Mouse (Mus musculus) limb, embryonic 15.5 days (tissue): ENCODE data around the gene Jak3. TPM values are rescaled to one million over a fixed set of nuclear protein-coding genes. Genes with fewer than 3 reads are reported as not detected.
A peak's percentile ranks its signal among the peaks of the same experiment; 100 is the strongest.

Experiments
- ATAC-seq: fragments of 200-750 bp; cut with Nextera tagmentation; 2 replicates; pipeline ENCODE4 v1.8.0; 2017; ENCODE audit warnings: low read depth, moderate TSS enrichment; ENCODE audit not compliant: insufficient number of reproducible peaks, low FRiP score, low TSS enrichment
- H3K27ac ChIP-seq: fragments of 300-500 bp; sonication (generic); 2 replicates; pipeline ENCODE4 v1.5.1; 2015; ENCODE audit warnings: moderate library complexity, mild to moderate bottlenecking, inconsistent platforms
- H3K27me3 ChIP-seq: fragments of 300-500 bp; sonication (generic); 2 replicates; pipeline ENCODE4 v1.6.1; 2015; ENCODE audit warnings: inconsistent platforms
- H3K36me3 ChIP-seq: fragments of 300-500 bp; sonication (generic); 2 replicates; pipeline ENCODE4 v1.6.1; 2015; ENCODE audit warnings: inconsistent platforms
- H3K4me1 ChIP-seq: fragments of 300-500 bp; sonication (generic); 2 replicates; pipeline ENCODE4 v1.6.1; 2015; ENCODE audit warnings: inconsistent platforms
- H3K4me2 ChIP-seq: fragments of 300-500 bp; sonication (generic); 2 replicates; pipeline ENCODE4 v1.6.1; 2015; ENCODE audit warnings: mild to moderate bottlenecking, inconsistent platforms
- H3K4me3 ChIP-seq: fragments of 300-500 bp; sonication (generic); 2 replicates; pipeline ENCODE4 v1.5.1; 2015; ENCODE audit warnings: mild to moderate bottlenecking, inconsistent platforms
- H3K9ac ChIP-seq: fragments of 300-500 bp; sonication (generic); 2 replicates; pipeline ENCODE4 v1.6.1; 2015; ENCODE audit warnings: inconsistent platforms
- H3K9me3 ChIP-seq: fragments of 300-500 bp; sonication (generic); 2 replicates; pipeline ENCODE4 v1.6.1; 2016; ENCODE audit warnings: inconsistent platforms
- WGBS: fragments of 180-500 bp; shearing (Covaris S2); methylation state at CpG from one replicate; pipeline ENCODE4 v1.1.7; 2015; 5-methylcytosine and 5-hydroxymethylcytosine counted together
- polyA plus RNA-seq: library from polyadenylated mRNA; unstranded; fragments of >200 nt; fragmentation: Nextera tagmentation; extraction: Ambion mirVana; gene quantifications from 2 replicates; pipeline ENCODE4 v1.2.1, GENCODE M21; 2015

Gene Jak3
- polyA plus RNA-seq, 1 experiment from 2014 or later = 5.3 TPM

- H3K27ac ChIP-seq = no peak overlapping the region
- H3K27me3 ChIP-seq = peaks cover 83% of the 10 kb centered on the region
- H3K4me1 ChIP-seq = peaks cover 38% of the 10 kb centered on the region
- peak overlapping the region; percentile 41 for H3K4me2 ChIP-seq
- WGBS = 18% methylated on average over 16 of the region's 16 CpGs
- no peak overlapping the region for H3K9ac ChIP-seq
- H3K36me3 ChIP-seq = no peaks in the 10 kb centered on the region
- ATAC-seq = no peak
- peak overlapping the region; percentile 28 for H3K4me3 ChIP-seq
- no peaks in the 10 kb centered on the region; the same call in 1 of the 2 replicates for H3K9me3 ChIP-seq
These were observed 3.0 kb downstream of the Jak3 start for GRCm38 (mm10) chr8:71679116-71679515.

DNA sequence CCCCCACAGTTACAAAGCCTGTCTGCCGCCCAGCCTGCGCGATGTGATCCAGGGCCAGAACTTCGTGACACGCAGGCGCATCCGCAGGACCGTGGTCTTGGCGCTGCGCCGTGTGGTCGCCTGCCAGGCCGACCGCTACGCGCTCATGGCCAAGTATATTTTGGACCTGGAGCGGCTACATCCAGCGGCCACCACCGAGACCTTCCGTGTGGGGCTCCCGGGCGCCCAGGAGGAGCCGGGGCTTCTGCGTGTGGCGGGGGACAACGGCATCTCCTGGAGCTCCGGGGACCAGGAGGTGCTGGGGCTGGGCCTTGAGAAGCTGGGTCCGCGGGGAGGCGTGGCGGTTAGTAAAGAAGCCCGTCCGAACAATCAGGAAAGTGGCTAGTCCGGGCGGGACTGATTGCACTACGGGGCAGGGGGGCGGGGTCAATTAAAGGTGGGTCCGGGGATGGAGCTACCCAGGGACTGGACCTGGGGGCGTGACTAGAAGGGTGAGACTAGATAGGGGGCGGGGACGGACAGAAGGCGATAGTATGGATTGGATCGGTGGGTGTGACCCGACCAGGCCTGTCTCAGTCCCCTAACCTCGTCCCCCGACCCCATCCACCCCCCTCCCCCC, 3.6 kb downstream of the Jak3 start:
- Histone ChIP-seq H3K27me3 (peaks cover 89% of the 10 kb centered on the region), H3K4me3 (peak overlapping the region; percentile 28), H3K9ac (no peak overlapping the region), H3K27ac (no peak overlapping the region), H3K4me2 (peak overlapping the region; percentile 41), H3K4me1 (peaks cover 38% of the 10 kb centered on the region), H3K9me3 (no peaks in the 10 kb centered on the region; the same call in 1 of the 2 replicates), H3K36me3 (no peaks in the 10 kb centered on the region)
- ATAC-seq = no peak
- WGBS = 5% methylated on average over 46 of the region's 46 CpGs

- no peaks in the 10 kb centered on the region for H3K36me3 ChIP-seq
- H3K27me3 ChIP-seq = peaks cover 93% of the 10 kb centered on the region
- no peak for ATAC-seq
- H3K4me2 ChIP-seq = no peak overlapping the region
- no peak overlapping the region for H3K9ac ChIP-seq
- WGBS = 6% methylated on average over 21 of the region's 21 CpGs
- H3K4me3 ChIP-seq = no peak overlapping the region
- no peak overlapping the region for H3K27ac ChIP-seq
- no peaks in the 10 kb centered on the region; the same call in 1 of the 2 replicates for H3K9me3 ChIP-seq
- H3K4me1 ChIP-seq = peaks cover 39% of the 10 kb centered on the region
These were observed 4.4 kb downstream of the Jak3 start for GRCm38 (mm10) chr8:71680471-71680870.

DNA sequence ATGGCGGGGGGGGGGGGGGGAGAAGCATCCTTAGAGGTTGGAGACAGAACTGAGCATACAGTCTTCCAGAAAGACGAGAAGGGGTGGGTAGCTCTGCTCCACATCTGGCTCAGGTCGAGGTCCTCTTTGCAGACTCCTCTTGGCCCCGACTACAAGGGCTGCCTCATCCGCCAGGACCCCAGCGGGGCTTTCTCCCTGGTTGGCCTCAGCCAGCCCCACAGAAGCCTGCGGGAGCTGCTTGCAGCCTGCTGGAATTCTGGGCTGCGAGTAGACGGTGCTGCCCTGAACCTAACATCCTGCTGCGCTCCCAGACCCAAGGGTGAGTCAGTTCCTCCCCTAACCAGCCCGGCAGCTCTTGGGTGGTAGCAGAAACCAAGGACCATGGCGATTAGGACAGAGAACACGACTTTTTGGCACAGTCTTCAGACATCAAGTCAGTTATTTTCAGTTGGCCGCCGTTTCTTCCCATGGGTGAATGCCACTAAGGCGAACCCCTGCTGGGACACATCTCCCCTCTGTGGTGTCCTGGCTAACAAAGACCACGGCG, 5.3 kb downstream of the Jak3 start:
- WGBS = 10% methylated on average over 18 of the region's 18 CpGs
- Histone ChIP-seq H3K27ac (no peak overlapping the region), H3K4me3 (no peak overlapping the region)

DNA sequence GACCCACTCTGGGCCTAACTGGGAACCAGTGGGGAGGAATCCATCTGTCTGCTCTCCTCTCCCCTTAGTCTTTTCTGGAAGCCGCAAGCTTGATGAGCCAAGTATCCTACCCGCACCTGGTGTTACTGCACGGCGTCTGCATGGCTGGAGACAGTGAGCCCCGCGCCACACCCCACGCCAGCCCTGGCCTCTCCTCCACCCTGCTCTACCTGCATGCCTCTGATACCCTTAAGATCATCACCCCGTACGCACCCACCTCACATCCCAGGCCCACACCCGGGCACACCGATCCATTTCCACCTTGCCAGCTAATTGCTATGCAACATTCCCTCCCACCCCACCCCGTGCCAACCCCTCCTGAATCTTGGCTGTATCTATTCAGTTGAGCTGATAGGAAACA, 6.7 kb downstream of the Jak3 start:
- H3K27me3 ChIP-seq = peaks cover 100% of the 10 kb centered on the region
- no peak for ATAC-seq
- no peaks in the 10 kb centered on the region for H3K36me3 ChIP-seq
- H3K9me3 ChIP-seq = no peaks in the 10 kb centered on the region; the same call in 1 of the 2 replicates
- no peak overlapping the region for H3K9ac ChIP-seq
- no peak overlapping the region for H3K4me3 ChIP-seq
- H3K4me1 ChIP-seq = peaks cover 44% of the 10 kb centered on the region
- WGBS = 72% methylated on average over 12 of the region's 12 CpGs
- H3K27ac ChIP-seq = no peak overlapping the region
- H3K4me2 ChIP-seq = no peak overlapping the region

More for the DNA sequence above, 5.3 kb downstream of the Jak3 start:
- no peak overlapping the region for H3K4me2 ChIP-seq
- H3K27me3 ChIP-seq = peaks cover 98% of the 10 kb centered on the region
- no peaks in the 10 kb centered on the region; the same call in 1 of the 2 replicates for H3K9me3 ChIP-seq
- peaks cover 39% of the 10 kb centered on the region for H3K4me1 ChIP-seq
- no peak for ATAC-seq
- H3K9ac ChIP-seq = 0 out of 2 replicates have a peak overlapping the region, but pooled peaks have one; percentile 10
- no peaks in the 10 kb centered on the region for H3K36me3 ChIP-seq

GRCm38 (mm10) chr8:71684701-71685100, 8.6 kb downstream of the Jak3 start:
- Histone ChIP-seq H3K9me3 (no peaks in the 10 kb centered on the region), H3K4me1 (peaks cover 46% of the 10 kb centered on the region), H3K36me3 (no peaks in the 10 kb centered on the region), H3K27me3 (peaks cover 100% of the 10 kb centered on the region), H3K9ac (no peak overlapping the region), H3K27ac (no peak overlapping the region), H3K4me2 (no peak overlapping the region), H3K4me3 (no peak overlapping the region)
- WGBS = 27% methylated on average over 10 of the region's 10 CpGs
- ATAC-seq = no peak

- 4% methylated on average over 29 of the region's 29 CpGs for WGBS
- Histone ChIP-seq H3K27ac (no peak overlapping the region), H3K9ac (no peak overlapping the region)
These were observed 9.5 kb downstream of the Jak3 start for GRCm38 (mm10) chr8:71685573-71685972.

DNA sequence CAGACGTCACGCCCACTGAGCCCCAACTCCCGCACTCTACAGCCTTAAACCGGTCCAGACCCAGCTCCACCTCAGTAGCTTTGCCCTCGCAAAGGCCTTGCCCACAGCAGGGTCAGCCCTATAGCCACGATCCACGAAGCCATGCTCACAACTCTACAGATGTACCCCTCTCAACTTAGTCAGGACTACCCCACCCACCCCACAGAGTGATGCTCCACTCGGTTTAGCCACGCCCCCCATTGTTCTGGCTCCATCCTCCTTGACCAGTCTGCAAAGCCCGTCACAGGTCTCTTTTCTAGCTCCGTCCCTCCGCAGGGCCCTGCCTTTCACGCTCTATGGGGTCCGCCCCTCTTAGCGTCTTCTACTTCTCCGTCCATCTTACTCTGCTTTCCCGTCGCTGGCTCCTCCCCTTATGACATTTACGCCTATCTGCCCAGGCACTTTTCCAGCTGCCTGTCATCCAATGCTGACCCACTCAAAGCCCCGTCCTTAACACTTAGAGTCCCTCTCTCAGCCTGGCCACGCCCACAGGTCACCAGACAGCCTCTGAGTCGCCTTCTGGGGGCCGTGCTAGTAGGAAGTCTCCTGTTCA, 10.1 kb downstream of the Jak3 start:
- Histone ChIP-seq H3K4me1 (peaks cover 38% of the 10 kb centered on the region), H3K4me3 (peak overlapping the region; percentile 24), H3K9ac (no peak overlapping the region), H3K27me3 (peaks cover 100% of the 10 kb centered on the region), H3K27ac (no peak overlapping the region), H3K9me3 (no peaks in the 10 kb centered on the region), H3K36me3 (no peaks in the 10 kb centered on the region), H3K4me2 (peak overlapping the region; percentile 39)
- WGBS = 5% methylated on average over 23 of the region's 23 CpGs
- ATAC-seq = no peak

More at GRCm38 (mm10) chr8:71685573-71685972, 9.5 kb downstream of the Jak3 start:
- H3K4me1 ChIP-seq = peaks cover 40% of the 10 kb centered on the region
- peak overlapping the region; percentile 24 for H3K4me3 ChIP-seq
- H3K36me3 ChIP-seq = no peaks in the 10 kb centered on the region
- ATAC-seq = no peak
- H3K27me3 ChIP-seq = peaks cover 100% of the 10 kb centered on the region
- no peaks in the 10 kb centered on the region for H3K9me3 ChIP-seq
- peak overlapping the region; percentile 39 for H3K4me2 ChIP-seq

GRCm38 (mm10) chr8:71687616-71688015, 11.5 kb downstream of the Jak3 start:
- H3K4me1 ChIP-seq = peaks cover 34% of the 10 kb centered on the region
- H3K4me2 ChIP-seq = no peak overlapping the region
- no peak overlapping the region for H3K27ac ChIP-seq
- H3K9ac ChIP-seq = no peak overlapping the region
- H3K4me3 ChIP-seq = no peak overlapping the region
- WGBS = 5% methylated on average over 8 of the region's 8 CpGs
- ATAC-seq = no peak
- H3K27me3 ChIP-seq = peaks cover 100% of the 10 kb centered on the region
- H3K9me3 ChIP-seq = no peaks in the 10 kb centered on the region
- no peaks in the 10 kb centered on the region for H3K36me3 ChIP-seq

DNA sequence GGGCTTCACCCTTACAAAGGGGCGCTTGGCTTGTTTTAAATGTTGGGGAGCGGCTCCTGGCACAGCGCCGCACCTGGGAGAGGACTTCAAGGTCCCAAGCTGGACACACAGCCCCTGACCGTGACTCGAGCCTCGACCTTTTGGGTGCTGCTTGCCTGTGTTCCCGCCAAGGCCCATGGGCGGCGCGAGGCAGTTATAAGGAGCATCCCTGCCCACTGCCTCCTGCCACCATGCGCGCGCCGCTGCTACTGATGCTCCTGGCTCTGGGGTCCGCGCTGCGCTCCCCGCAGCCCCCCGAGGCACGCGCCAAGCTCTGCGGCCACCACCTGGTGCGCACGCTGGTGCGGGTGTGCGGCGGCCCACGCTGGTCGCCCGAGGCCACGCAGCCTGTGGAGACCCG, 12.9 kb downstream of the Jak3 start, which contains the start of gene Insl3:
Gene Insl3, plus strand, starts transcription at position 187 of the 400 bp plus-strand sequence.
- Histone ChIP-seq H3K36me3 (no peaks in the 10 kb centered on the region), H3K9me3 (no peaks in the 10 kb centered on the region), H3K27ac (no peak within 1 kb of the TSS), H3K4me1 (peaks cover 47% of the 10 kb centered on the region), H3K4me2 (no peak within 1 kb of the TSS), H3K9ac (no peak within 1 kb of the TSS), H3K4me3 (no peak within 1 kb of the TSS), H3K27me3 (peaks cover 100% of the 10 kb centered on the region)
- no peak for ATAC-seq
- WGBS = 4% methylated on average over 33 of the region's 33 CpGs

- ATAC-seq = no peak
- peaks cover 27% of the 10 kb centered on the region for H3K4me1 ChIP-seq
- H3K27ac ChIP-seq = no peak overlapping the region
- H3K4me2 ChIP-seq = peak overlapping the region; percentile 19; the same call in 1 of the 2 replicates
- no peak overlapping the region for H3K9ac ChIP-seq
- H3K27me3 ChIP-seq = peaks cover 94% of the 10 kb centered on the region
- WGBS = 6% methylated on average over 26 of the region's 30 CpGs
- no peaks in the 10 kb centered on the region for H3K9me3 ChIP-seq
- H3K36me3 ChIP-seq = no peaks in the 10 kb centered on the region
- H3K4me3 ChIP-seq = peak overlapping the region; percentile 23; the same call in 1 of the 2 replicates
These were observed 16.4 kb downstream of the Jak3 start for GRCm38 (mm10) chr8:71692509-71692908.
